Mouse (Mus musculus): ENCODE data around the gene Cd82.

- no peak for TF ChIP-seq CTCF (IDR thresholded peaks at IDR 0.05; ENCODE audit: control insufficient read depth, insufficient read depth, insufficient read length)
- TF ChIP-seq MAX (IDR thresholded peaks at IDR 0.05), result no peak
- TF ChIP-seq USF1 (IDR thresholded peaks at IDR 0.05; ENCODE audit: low read depth), result no peak
- no peak for TF ChIP-seq MYOD1 (IDR thresholded peaks at IDR 0.05; ENCODE audit: control insufficient read depth, insufficient read length, low read depth)
These were observed 38.4 kb upstream of the Cd82 start for GRCm38 (mm10) chr2:93501303-93501702.
